Mouse (Mus musculus) 3134 (cell line): Measurements from ENCODE around the gene Ciao2b.
"Not testable (repeated sequence)": the region's sequence is repeated elsewhere in the genome, so short reads cannot be mapped to it uniquely, and the experiment has no call there.

ENCODE experiments used
- DNase-seq: peaks from one replicate; pipeline ENCODE4 v3.0.0-alpha.2; 2011; ENCODE audit warnings: low spot score; ENCODE audit not compliant: insufficient read length; ENCODE audit errors: extremely low read depth

Gene Ciao2b

GRCm38 (mm10) chr8:104641426-104642323, at the start of gene Ciao2b:
TSS of gene Ciao2b (minus strand) at chr8:104641965.
- peak; percentile 86 for DNase-seq

GRCm38 (mm10) chr8:104688433-104688832, 46.7 kb upstream of the Ciao2b start:
- no peak for DNase-seq

GRCm38 (mm10) chr8:104655614-104656013, 13.8 kb upstream of the Ciao2b start:
- no peak for DNase-seq

GRCm38 (mm10) chr8:104654984-104655383, 13.2 kb upstream of the Ciao2b start:
- peak; percentile 29 for DNase-seq

GRCm38 (mm10) chr8:104644187-104644586, 2.4 kb upstream of the Ciao2b start:
- not testable (repeated sequence) for DNase-seq

- no peak for DNase-seq
Observed at GRCm38 (mm10) chr8:104642324-104642654, 524 bp upstream of the Ciao2b start.

GRCm38 (mm10) chr8:104640831-104641370, 864 bp downstream of the Ciao2b start:
- no peak for DNase-seq

- no peak for DNase-seq
Observed at GRCm38 (mm10) chr8:104640241-104640640, 1.5 kb downstream of the Ciao2b start.

- no peak for DNase-seq
Observed at GRCm38 (mm10) chr8:104638010-104638409, 3.8 kb downstream of the Ciao2b start.

- no peak for DNase-seq
Observed at GRCm38 (mm10) chr8:104635004-104635710, 6.6 kb downstream of the Ciao2b start.

- no peak for DNase-seq
Observed at GRCm38 (mm10) chr8:104633156-104633744, 8.5 kb downstream of the Ciao2b start.

- no peak for DNase-seq
Observed at GRCm38 (mm10) chr8:104632486-104632885, 9.3 kb downstream of the Ciao2b start.

GRCm38 (mm10) chr8:104631975-104632374, 9.8 kb downstream of the Ciao2b start:
- no peak for DNase-seq

- peak; percentile 44 for DNase-seq
Observed at GRCm38 (mm10) chr8:104630981-104631663, 10.6 kb downstream of the Ciao2b start, which contains the start of gene Rrad. TSS of gene Rrad (minus strand) at chr8:104631327.

GRCm38 (mm10) chr8:104630574-104630973, 11.2 kb downstream of the Ciao2b start:
- no peak for DNase-seq

GRCm38 (mm10) chr8:104630111-104630479, 11.7 kb downstream of the Ciao2b start:
- no peak for DNase-seq

GRCm38 (mm10) chr8:104629306-104630110, 12.3 kb downstream of the Ciao2b start:
- DNase-seq: peak; percentile 62

GRCm38 (mm10) chr8:104628402-104628801, 13.4 kb downstream of the Ciao2b start:
- no peak for DNase-seq

- DNase-seq: no peak
Observed at GRCm38 (mm10) chr8:104627065-104627740, 14.6 kb downstream of the Ciao2b start.
